Mouse (Mus musculus) kidney, adult 11 months (tissue): ENCODE data around the gene Arhgap1.
"Not testable (repeated sequence)": the region's sequence is repeated elsewhere in the genome, so short reads cannot be mapped to it uniquely, and the experiment has no call there.

Experiments
- DNase-seq: peaks from one replicate; pipeline ENCODE4 v3.0.0; 2022

Gene Arhgap1

DNA sequence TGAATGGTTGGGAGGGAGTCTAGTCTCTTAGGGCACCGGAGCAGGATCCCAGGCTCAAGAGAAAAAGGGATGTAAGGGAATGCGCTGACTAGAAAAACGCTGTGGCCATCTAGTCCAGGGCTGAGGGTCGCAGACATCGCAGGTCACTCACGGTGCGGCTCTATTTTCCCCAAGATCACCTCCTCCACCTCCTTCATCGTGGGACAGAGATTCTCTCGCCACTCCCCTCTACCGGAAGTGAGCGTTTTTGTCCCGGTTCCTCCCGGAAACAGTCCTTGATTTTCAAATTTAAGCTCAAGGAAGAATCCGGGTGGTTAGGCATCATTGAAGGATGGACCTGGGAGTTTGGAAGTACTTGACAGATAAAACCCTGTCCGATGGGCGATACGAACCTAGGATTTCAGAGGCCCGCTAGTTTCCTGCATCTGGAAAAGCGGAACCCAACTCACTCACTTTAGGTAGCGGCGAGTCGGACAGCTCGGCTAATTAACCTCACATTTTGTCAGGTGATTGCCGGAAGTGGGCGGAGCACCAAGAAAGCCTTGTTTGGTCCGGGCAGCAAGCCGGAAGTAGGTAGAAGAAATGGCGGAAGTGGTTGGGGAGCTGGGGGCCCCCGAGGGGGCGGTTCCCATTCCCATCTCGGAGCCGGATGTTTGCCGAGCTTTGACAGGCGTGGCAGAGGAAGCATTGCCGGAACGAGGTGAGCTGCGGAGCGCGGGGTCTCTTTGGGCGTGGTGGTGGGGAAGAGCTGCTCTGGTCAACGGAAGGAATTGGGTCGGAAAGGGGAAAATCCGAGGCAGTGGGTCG, at the start of gene Arhgap1, which contains the start of gene Zfp408:
Gene Arhgap1 (plus strand): TSS at position 308 of the 807 bp plus-strand sequence.
Gene Zfp408 (minus strand): TSS at position 239 of the 807 bp plus-strand sequence.
- DNase-seq = peak; percentile 96

GRCm38 (mm10) chr2:91600475-91600874, 49.2 kb upstream of the Arhgap1 start:
- DNase-seq = no peak

- DNase-seq = no peak
Observed at GRCm38 (mm10) chr2:91602389-91602788, 47.3 kb upstream of the Arhgap1 start.

DNA sequence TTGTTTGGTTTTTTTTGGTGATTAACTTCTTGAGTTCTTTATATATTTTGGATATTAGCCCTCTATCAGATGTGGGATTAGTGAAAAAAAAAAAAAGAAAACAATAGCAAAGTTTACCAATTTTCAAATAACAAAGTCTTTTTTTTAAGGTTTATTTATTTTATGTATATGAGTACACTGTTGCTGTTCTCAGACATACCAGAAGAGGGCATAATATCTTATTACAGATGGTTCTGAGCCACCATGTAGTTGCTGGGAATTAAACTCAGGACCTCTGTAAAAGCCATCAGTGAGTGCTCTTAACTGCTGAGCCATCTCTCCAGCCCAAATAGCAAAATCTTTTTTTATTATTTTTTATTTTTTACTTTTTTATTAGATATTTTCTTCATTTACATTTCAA, 40.3 kb upstream of the Arhgap1 start:
- not testable (repeated sequence) for DNase-seq

GRCm38 (mm10) chr2:91622356-91622755, 27.3 kb upstream of the Arhgap1 start:
- no peak for DNase-seq

GRCm38 (mm10) chr2:91623366-91623765, 26.3 kb upstream of the Arhgap1 start:
- not testable (repeated sequence) for DNase-seq

- no peak for DNase-seq
Observed at GRCm38 (mm10) chr2:91627486-91627885, 22.2 kb upstream of the Arhgap1 start.

DNA sequence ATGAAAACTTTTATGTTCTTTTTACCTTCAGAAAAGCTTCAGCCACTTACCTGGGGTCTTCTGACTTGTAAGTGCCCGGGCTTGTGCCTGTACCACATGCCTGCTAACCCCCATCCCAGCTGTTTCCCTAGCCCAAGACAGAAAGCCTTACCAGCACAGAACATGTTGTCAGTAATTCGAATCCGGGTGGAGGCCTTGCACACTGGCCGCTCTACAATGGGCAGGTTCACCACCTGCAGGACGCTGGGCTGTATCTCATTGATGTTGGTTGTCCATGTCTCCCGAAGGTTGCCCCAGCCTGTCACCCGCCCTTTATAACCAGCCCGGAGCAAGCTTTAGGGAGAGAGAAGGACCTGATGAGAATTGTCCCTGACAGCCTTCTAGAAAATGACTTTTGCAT, 21.5 kb upstream of the Arhgap1 start:
- DNase-seq = no peak

- no peak for DNase-seq
Observed at GRCm38 (mm10) chr2:91629682-91630081, 20.0 kb upstream of the Arhgap1 start.

GRCm38 (mm10) chr2:91630384-91630783, 19.3 kb upstream of the Arhgap1 start:
- DNase-seq = no peak

DNA sequence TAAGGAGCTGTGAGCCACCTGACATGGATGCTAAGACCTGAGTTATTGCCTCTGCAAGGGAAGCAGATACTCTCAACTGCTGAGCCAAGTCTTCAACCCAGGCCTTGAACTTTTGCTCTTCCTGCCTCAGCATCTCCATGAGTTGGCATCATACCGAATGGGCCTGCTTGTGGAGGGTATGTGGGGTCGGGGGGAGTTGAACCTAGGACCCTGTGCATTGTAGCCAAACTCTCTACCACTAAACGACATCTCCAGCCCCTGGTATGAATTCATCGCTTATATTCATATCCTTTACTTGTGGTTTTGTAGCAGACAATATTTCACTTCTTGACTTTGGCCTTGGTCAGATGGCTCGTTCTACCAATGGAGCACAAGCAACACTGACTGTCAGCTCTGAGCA, 17.8 kb upstream of the Arhgap1 start:
- DNase-seq = no peak

GRCm38 (mm10) chr2:91632316-91632715, 17.3 kb upstream of the Arhgap1 start:
- no peak for DNase-seq

GRCm38 (mm10) chr2:91633334-91633977, 16.2 kb upstream of the Arhgap1 start:
- no peak for DNase-seq

- no peak for DNase-seq
Observed at GRCm38 (mm10) chr2:91634841-91635240, 14.8 kb upstream of the Arhgap1 start.

GRCm38 (mm10) chr2:91635486-91635885, 14.2 kb upstream of the Arhgap1 start:
- no peak for DNase-seq

- DNase-seq = no peak
Observed at GRCm38 (mm10) chr2:91636229-91636628, 13.4 kb upstream of the Arhgap1 start, which contains the start of gene F2. Gene F2 (minus strand): TSS chr2:91636414.

GRCm38 (mm10) chr2:91636727-91637338, 12.8 kb upstream of the Arhgap1 start:
- DNase-seq = no peak

DNA sequence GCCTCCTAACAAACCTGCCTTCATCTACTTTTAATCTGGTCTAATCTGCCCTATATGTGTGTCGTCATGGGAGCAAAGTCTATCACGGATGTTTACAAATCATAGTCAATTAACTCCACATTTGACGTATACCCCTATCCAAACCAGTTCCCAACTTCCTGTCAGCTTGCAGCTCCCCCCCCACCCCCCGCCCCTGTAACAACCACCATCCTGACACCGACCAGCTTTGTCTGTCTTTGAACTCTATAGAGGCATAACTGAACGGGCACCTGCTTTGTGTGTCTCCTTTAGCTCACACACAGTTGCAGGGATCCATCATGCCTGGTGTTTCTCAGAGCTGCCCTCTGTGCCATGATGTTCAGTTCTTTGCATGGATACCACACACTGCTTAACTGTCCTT, 10.7 kb upstream of the Arhgap1 start:
- no peak for DNase-seq

GRCm38 (mm10) chr2:91642825-91643415, 6.7 kb upstream of the Arhgap1 start:
- no peak for DNase-seq

- no peak for DNase-seq
Observed at GRCm38 (mm10) chr2:91644021-91644420, 5.6 kb upstream of the Arhgap1 start.

GRCm38 (mm10) chr2:91645354-91645753, 4.3 kb upstream of the Arhgap1 start:
- DNase-seq = no peak

DNA sequence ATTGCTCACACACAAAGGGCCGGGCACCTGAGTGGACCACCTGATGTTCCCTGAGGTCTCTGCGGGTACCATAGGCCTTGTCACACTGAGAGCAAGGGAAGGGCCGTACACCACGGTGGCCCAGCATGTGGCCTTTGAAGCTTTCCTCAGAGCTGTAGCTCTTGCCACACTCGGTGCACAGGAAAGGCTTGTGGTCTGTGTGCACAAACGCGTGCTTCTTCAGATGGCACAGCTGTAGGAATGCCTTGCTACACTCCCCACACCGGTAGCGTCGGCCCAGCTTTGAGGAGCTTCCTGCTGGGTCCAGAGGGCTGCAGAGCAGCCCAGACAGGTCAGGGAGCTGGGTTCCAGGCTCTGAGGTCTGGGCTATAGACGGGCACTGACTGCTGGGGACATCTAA, 3.8 kb upstream of the Arhgap1 start:
- DNase-seq = no peak

GRCm38 (mm10) chr2:91646733-91647132, 2.9 kb upstream of the Arhgap1 start:
- no peak for DNase-seq
